Mouse (Mus musculus) MEL (cell line): ENCODE results near the gene Arhgap23.

Source experiments
- CHD2 ChIP-seq: IDR thresholded peaks from 2 replicates; pipeline ENCODE4 v1.6.1; 2011; ENCODE audit warnings: low read length, improper control_type of control experiment
- CTCF ChIP-seq, 3 experiments: IDR thresholded peaks in 2 of 3; conservative IDR thresholded peaks in 1 of 3; 2 replicates each; pipeline ENCODE4 v1.5.1; 2011 to 2012; ENCODE audit warnings: low read length in 3 of 3, low read depth in 2 of 3, mild to moderate bottlenecking in 2 of 3, improper control_type of control experiment in 1 of 3, inconsistent platforms in 1 of 3, mixed read lengths in 1 of 3, moderate library complexity in 1 of 3; ENCODE audit not compliant: control insufficient read depth in 1 of 3, insufficient read depth in 1 of 3, poor library complexity in 1 of 3, severe bottlenecking in 1 of 3
- JUND ChIP-seq: IDR thresholded peaks from 2 replicates; pipeline ENCODE4 v1.6.1; 2011; ENCODE audit warnings: low read depth, mild to moderate bottlenecking, improper control_type of control experiment, low read length
- POLR2A ChIP-seq, 2 experiments: IDR thresholded peaks; 2 replicates each; pipeline ENCODE4 v1.6.1; 2011 to 2012; ENCODE audit warnings: low read length in 2 of 2, mild to moderate bottlenecking in 2 of 2, control low read depth in 1 of 2, improper control_type of control experiment in 1 of 2, low read depth in 1 of 2, moderate library complexity in 1 of 2; ENCODE audit not compliant: control insufficient read depth in 1 of 2, insufficient read depth in 1 of 2, poor library complexity in 1 of 2
- POLR2AphosphoS2 ChIP-seq: IDR thresholded peaks from 2 replicates; pipeline ENCODE4 v1.6.1; 2011; ENCODE audit warnings: low read length, improper control_type of control experiment

DNA sequence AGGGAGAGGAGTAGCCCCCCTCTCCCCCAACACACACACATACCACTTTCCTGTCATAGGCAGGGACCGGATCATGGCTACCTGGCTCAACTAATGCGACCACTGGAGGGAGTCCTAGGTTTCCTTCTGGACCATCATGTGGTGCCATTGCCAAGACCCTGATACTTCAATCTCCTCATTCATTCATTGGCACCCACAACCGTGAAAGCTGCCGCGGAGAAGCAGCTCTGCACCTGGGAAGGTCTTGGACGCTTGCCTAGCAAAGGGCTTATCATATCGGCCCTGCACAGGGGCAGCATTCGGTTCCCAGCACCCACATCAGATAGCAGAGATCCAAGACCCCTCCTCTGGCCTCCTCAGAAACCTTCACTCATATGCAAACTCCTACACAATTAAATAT is 91.0 kb downstream of the Arhgap23 start:
- TF ChIP-seq CTCF (IDR thresholded peaks at IDR 0.05 in 2 of 3, conservative IDR thresholded peaks at IDR 0.05 in 1 of 3; ENCODE audit: control insufficient read depth in 1 of 3, insufficient read depth in 1 of 3, low read depth in 2 of 3, low read length in 3 of 3, poor library complexity in 1 of 3, severe bottlenecking in 1 of 3) (peak; percentile 6 to 43 (median 34); a peak in 4 of 6 replicates), CHD2 (no peak), POLR2AphosphoS2 (no peak), JUND (no peak), POLR2A (IDR thresholded peaks at IDR 0.05; ENCODE audit: control insufficient read depth in 1 of 2, insufficient read depth in 1 of 2, low read depth in 1 of 2, low read length in 2 of 2, poor library complexity in 1 of 2) (no peak)
